Mouse (Mus musculus) embryo, embryonic 10.5 days (tissue): ENCODE measurements around the gene Pdap1.
A peak's percentile ranks its signal among the peaks of the same experiment; 100 is the strongest.
"Not testable (repeated sequence)": the region's sequence is repeated elsewhere in the genome, so short reads cannot be mapped to it uniquely, and the experiment has no call there.

Experiments used
- DNase-seq: peaks from one replicate; pipeline ENCODE4 v3.0.0-alpha.2; 2015; ENCODE audit warnings: low spot score

Gene Pdap1

GRCm38 (mm10) chr5:145139571-145140519 is at the start of gene Pdap1, which contains the start of gene Bud31:
TSS of gene Pdap1 (minus strand) at chr5:145140238.
TSS of gene Bud31 (plus strand) at chr5:145140362.
- DNase-seq: peak; percentile 96

GRCm38 (mm10) chr5:145189416-145189815 is 49.4 kb upstream of the Pdap1 start:
- DNase-seq: no peak

GRCm38 (mm10) chr5:145185244-145185643 is 45.2 kb upstream of the Pdap1 start:
- DNase-seq: no peak

- no peak for DNase-seq
Observed at GRCm38 (mm10) chr5:145178461-145178980, 38.5 kb upstream of the Pdap1 start.

GRCm38 (mm10) chr5:145167306-145167661 is 27.2 kb upstream of the Pdap1 start:
- DNase-seq: no peak

- peak; percentile 100 for DNase-seq
Observed at GRCm38 (mm10) chr5:145166536-145167305, 26.7 kb upstream of the Pdap1 start, which contains the start of the genes Ptcd1 and Cpsf4. TSS of gene Ptcd1 (minus strand) at chr5:145167108. TSS of gene Cpsf4 (plus strand) at chr5:145167213.

- DNase-seq: no peak
Observed at GRCm38 (mm10) chr5:145165184-145165583, 25.1 kb upstream of the Pdap1 start.

GRCm38 (mm10) chr5:145164710-145165109 is 24.7 kb upstream of the Pdap1 start:
- DNase-seq: no peak

- no peak for DNase-seq
Observed at GRCm38 (mm10) chr5:145161361-145161760, 21.3 kb upstream of the Pdap1 start.

- no peak for DNase-seq
Observed at GRCm38 (mm10) chr5:145152690-145153089, 12.7 kb upstream of the Pdap1 start.

- no peak for DNase-seq
Observed at GRCm38 (mm10) chr5:145149294-145149693, 9.3 kb upstream of the Pdap1 start.

- no peak for DNase-seq
Observed at GRCm38 (mm10) chr5:145147748-145148147, 7.7 kb upstream of the Pdap1 start.

GRCm38 (mm10) chr5:145140611-145141010 is 573 bp upstream of the Pdap1 start:
- peak; percentile 20 for DNase-seq

- DNase-seq: peak; percentile 28
Observed at GRCm38 (mm10) chr5:145138836-145139235, 1.2 kb downstream of the Pdap1 start.

- not testable (repeated sequence) for DNase-seq
Observed at GRCm38 (mm10) chr5:145133275-145133674, 6.8 kb downstream of the Pdap1 start.

GRCm38 (mm10) chr5:145130995-145131394 is 9.0 kb downstream of the Pdap1 start:
- no peak for DNase-seq

GRCm38 (mm10) chr5:145130191-145130590 is 9.8 kb downstream of the Pdap1 start:
- no peak for DNase-seq

- not testable (repeated sequence) for DNase-seq
Observed at GRCm38 (mm10) chr5:145129773-145130172, 10.3 kb downstream of the Pdap1 start.

- no peak for DNase-seq
Observed at GRCm38 (mm10) chr5:145129124-145129523, 10.9 kb downstream of the Pdap1 start.

- DNase-seq: no peak
Observed at GRCm38 (mm10) chr5:145126580-145126979, 13.5 kb downstream of the Pdap1 start.

GRCm38 (mm10) chr5:145123396-145123795 is 16.6 kb downstream of the Pdap1 start:
- no peak for DNase-seq

- DNase-seq: no peak
Observed at GRCm38 (mm10) chr5:145120921-145121320, 19.1 kb downstream of the Pdap1 start.
